Mouse (Mus musculus) regulatory T cell (primary cell): Measurements from ENCODE around the gene Pde2a.

Experiments used
- in situ Hi-C: fragments of 300-600 bp; cut with MboI, MseI; formaldehyde crosslinking; loops from one replicate; pipeline ENCODE4 v1.15.1; 2025; ENCODE audit warnings: high pct_unique_total_duplicates

The Pde2a gene

GRCm38 (mm10) chr7:101453296-101453695 is 31.8 kb downstream of the Pde2a start:
- in situ Hi-C loops = loop anchor here (5.0 kb wide), 1 partner anchor 169 kb away; no protein-coding TSS in a partner anchor

- in situ Hi-C loops = loop anchor here (5.0 kb wide), 1 partner anchor 169 kb away; no protein-coding TSS in a partner anchor
Observed at GRCm38 (mm10) chr7:101453725-101454124, 32.2 kb downstream of the Pde2a start.

GRCm38 (mm10) chr7:101454479-101454878 is 33.0 kb downstream of the Pde2a start:
- in situ Hi-C loops = loop anchor here (5.0 kb wide), 1 partner anchor 168 kb away; no protein-coding TSS in a partner anchor

GRCm38 (mm10) chr7:101455141-101455540 is 33.6 kb downstream of the Pde2a start:
- in situ Hi-C loops = no loop called here

GRCm38 (mm10) chr7:101456318-101456717 is 34.8 kb downstream of the Pde2a start:
- in situ Hi-C loops = no loop called here

GRCm38 (mm10) chr7:101456789-101457188 is 35.3 kb downstream of the Pde2a start:
- in situ Hi-C loops = no loop called here

GRCm38 (mm10) chr7:101457283-101457682 is 35.8 kb downstream of the Pde2a start:
- in situ Hi-C loops = no loop called here

- in situ Hi-C loops = no loop called here
Observed at GRCm38 (mm10) chr7:101457801-101458200, 36.3 kb downstream of the Pde2a start.

GRCm38 (mm10) chr7:101458278-101458781 is 36.8 kb downstream of the Pde2a start:
- in situ Hi-C loops = no loop called here

GRCm38 (mm10) chr7:101459305-101459813 is 37.9 kb downstream of the Pde2a start:
- in situ Hi-C loops = no loop called here

- in situ Hi-C loops = no loop called here
Observed at GRCm38 (mm10) chr7:101459923-101460607, 38.6 kb downstream of the Pde2a start.

GRCm38 (mm10) chr7:101460608-101460957 is 39.1 kb downstream of the Pde2a start:
- in situ Hi-C loops = no loop called here

GRCm38 (mm10) chr7:101461571-101461970 is 40.1 kb downstream of the Pde2a start:
- in situ Hi-C loops = no loop called here

- in situ Hi-C loops = no loop called here
Observed at GRCm38 (mm10) chr7:101462327-101463068, 41.0 kb downstream of the Pde2a start.

- in situ Hi-C loops = no loop called here
Observed at GRCm38 (mm10) chr7:101463665-101464271, 42.3 kb downstream of the Pde2a start.

GRCm38 (mm10) chr7:101464927-101465326 is 43.4 kb downstream of the Pde2a start:
- in situ Hi-C loops = no loop called here

GRCm38 (mm10) chr7:101465392-101465791 is 43.9 kb downstream of the Pde2a start:
- in situ Hi-C loops = no loop called here

GRCm38 (mm10) chr7:101465850-101466580 is 44.5 kb downstream of the Pde2a start:
- in situ Hi-C loops = no loop called here

GRCm38 (mm10) chr7:101466581-101467081 is 45.1 kb downstream of the Pde2a start:
- in situ Hi-C loops = no loop called here

GRCm38 (mm10) chr7:101471423-101471822 is 49.9 kb downstream of the Pde2a start:
- in situ Hi-C loops = no loop called here

GRCm38 (mm10) chr7:101471968-101472480 is 50.5 kb downstream of the Pde2a start:
- in situ Hi-C loops = no loop called here
